Mouse (Mus musculus): ENCODE measurements around the gene Spryd3.

Gene Spryd3

DNA sequence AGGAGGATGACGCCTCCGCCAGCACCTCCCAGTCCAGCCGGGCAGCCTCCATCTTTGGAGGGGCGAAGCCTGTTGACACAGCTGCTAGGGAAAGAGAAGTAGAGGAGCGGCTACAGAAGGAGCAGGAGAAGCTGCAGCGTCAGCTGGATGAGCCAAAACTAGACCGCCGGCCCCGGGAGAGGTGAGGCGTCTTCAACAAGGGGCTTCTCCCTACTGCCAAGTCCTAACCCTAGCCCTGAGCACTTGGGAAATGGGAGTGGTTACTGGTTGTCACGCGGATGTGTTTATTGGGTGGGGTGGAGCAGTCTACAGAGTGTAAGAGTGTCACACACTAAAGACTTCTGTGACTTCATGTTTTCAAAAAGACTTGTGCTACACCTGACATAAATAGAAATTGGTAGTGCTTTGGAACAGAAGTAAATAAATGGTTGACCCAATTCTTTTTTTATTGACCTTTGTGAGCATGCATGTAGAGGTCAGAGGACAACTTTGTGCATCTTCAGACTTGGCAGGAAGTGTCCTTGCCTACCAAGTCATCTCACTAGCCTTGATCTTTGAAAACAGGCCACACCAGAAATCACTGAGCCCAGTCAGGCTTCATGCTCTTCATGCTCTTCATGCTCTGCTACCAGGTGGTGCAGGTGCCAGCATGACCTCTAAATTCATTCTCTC, 46.0 kb downstream of the Spryd3 start:
- in situ Hi-C loops (cut with MboI; ENCODE audit: low pct_unique_long_range_greater_than_20kb in 1 of 2, low sequenced_read_pairs in 2 of 2, unreplicated experiment in 1 of 2): loop anchor here (10.0 to 25.0 kb wide), 3 partner anchors 225 to 415 kb away; partner anchors contain the start of gene Gm10337 (in 1 of the 2)

DNA sequence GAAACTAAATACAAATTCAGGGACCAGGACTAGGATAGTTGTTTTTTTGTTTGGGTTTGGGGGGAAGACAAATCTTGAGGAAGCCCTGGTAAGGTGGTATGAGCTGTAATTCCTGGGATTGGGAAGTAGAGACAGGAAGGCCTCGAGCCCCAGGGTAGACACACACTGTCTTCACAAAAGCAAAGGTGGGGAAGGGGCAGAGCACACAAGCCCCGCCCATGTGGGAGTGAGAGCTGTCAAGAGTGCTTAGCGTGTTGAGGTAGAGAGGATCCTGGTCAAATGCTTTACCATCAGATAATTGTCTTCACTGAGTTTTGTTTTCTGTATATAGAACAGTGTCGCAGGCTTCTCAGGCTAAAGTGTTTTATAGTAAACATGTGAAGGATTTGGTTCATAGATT, 53.0 kb downstream of the Spryd3 start:
- in situ Hi-C loops (cut with MboI; ENCODE audit: low pct_unique_long_range_greater_than_20kb in 1 of 2, low sequenced_read_pairs in 2 of 2, unreplicated experiment in 1 of 2): loop anchor here (10.0 to 25.0 kb wide), 3 partner anchors 232 to 422 kb away; partner anchors contain the start of gene Gm10337 (in 1 of the 2)

DNA sequence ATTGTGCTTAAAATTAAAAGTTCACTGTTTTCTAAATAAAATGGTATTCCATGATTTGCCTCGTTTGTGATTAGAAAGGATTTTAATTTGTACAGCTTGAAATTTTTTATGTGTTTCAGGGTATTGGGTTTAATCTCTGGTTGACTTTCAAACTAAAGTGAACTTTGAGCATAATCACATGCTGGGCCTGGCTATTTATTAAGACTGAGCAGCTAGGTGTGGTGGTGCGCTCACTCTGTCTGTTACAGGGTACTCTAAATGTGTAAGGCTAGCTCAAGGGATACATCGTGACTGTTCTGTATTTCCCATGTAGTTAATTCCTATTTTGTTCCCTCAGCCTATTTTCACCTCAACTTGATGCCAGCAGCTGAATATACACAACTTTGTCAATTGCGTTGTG, 53.9 kb downstream of the Spryd3 start:
- in situ Hi-C loops (cut with MboI; ENCODE audit: low pct_unique_long_range_greater_than_20kb in 1 of 2, low sequenced_read_pairs in 2 of 2, unreplicated experiment in 1 of 2): loop anchor here (10.0 to 25.0 kb wide), 3 partner anchors 233 to 423 kb away; partner anchors contain the start of gene Gm10337 (in 1 of the 2)

DNA sequence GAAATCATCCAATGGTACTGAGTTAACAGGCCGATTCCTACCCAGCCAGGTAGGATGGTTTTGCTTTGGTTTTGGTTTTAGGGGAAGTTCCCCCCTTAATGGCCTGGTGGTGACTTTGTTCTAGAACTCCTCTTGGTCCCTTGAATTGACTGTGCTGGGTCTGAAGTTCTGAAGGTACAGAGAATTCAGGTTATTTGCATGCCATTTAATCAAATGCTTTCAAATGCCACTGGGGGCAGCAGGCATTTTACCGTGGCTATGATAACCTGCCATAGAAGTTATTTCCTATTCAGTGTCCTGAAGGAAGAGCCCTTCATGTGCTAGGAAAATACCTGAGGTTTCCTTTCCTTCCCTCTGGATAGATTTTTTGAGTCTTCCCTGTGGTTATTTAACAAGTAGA, 55.6 kb downstream of the Spryd3 start:
- in situ Hi-C loops (cut with MboI; ENCODE audit: low pct_unique_long_range_greater_than_20kb in 1 of 2, low sequenced_read_pairs in 2 of 2, unreplicated experiment in 1 of 2): loop anchor here (10.0 to 25.0 kb wide), 3 partner anchors 234 to 424 kb away; partner anchors contain the start of gene Gm10337 (in 1 of the 2)

DNA sequence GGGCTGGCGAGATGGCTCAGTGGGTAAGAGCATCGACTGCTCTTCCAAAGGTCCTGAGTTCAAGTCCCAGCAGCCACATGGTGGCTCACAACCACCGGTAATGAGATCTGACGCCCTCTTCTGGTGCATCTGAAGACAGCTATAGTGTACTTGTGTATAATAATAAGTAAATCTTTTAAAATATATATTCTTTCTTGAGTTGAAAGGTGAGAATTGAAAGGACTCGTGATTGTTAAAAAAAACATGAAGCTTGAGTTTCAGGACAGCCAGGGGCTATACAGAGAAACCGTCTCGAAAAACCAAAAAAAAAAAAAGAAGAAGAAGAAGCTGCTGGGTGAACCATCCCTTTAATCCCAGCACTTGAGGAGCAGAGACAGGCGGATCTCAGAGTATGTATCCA, 56.1 kb downstream of the Spryd3 start:
- in situ Hi-C loops (cut with MboI; ENCODE audit: low pct_unique_long_range_greater_than_20kb in 1 of 2, low sequenced_read_pairs in 2 of 2, unreplicated experiment in 1 of 2): loop anchor here (10.0 to 25.0 kb wide), 3 partner anchors 235 to 425 kb away; partner anchors contain the start of gene Gm10337 (in 1 of the 2)

DNA sequence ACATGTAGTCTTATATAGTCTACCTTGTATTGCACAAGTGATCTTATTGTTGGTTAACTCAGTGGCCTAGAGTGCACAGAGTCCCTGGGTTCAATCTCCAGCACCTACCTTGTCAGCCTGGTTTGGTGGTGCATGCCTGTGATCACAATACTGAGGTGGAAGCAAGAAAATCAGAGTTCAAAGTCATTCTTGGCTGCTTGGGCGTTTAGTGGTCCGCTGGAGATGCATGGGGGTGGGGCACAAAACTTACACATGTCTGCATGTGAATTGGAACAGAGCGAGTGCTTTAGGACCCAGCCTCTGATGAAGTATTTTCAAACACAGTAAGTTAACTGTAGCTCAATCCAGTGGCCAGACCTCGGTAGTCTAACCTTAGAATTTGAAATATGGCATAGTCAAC, 56.8 kb downstream of the Spryd3 start:
- in situ Hi-C loops (cut with MboI; ENCODE audit: low pct_unique_long_range_greater_than_20kb in 1 of 2, low sequenced_read_pairs in 2 of 2, unreplicated experiment in 1 of 2): loop anchor here in 1 of 2 experiments (25.0 kb wide), 1 partner anchor 408 kb away; no protein-coding TSS in a partner anchor

DNA sequence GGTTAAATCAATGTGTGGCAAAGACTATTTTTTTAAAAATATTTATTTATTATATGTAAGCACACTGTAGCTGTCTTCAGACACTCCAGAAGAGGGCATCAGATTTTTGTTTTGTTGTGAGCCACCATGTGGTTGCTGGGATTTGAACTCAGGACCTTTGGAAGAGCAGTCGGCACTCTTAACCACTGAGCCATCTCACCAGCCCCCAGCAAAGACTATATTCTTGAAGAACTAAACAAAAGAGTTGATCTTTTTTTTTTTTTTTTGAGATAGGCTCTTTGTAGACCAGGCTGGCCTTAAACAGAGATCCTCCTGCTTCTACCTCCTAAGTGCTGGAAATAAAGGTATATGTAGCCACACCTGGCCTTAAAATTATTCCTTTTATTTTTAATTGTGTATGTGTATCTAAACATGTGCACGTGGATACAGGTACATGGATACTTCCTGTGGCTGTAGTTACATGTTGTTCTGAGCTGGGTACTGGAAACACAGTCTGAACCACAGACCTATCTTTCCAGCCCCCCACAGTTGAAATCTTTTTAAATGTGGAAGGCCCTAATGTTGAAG, 58.8 kb downstream of the Spryd3 start:
- in situ Hi-C loops (cut with MboI; ENCODE audit: low pct_unique_long_range_greater_than_20kb in 1 of 2, low sequenced_read_pairs in 2 of 2, unreplicated experiment in 1 of 2): loop anchor here in 1 of 2 experiments (25.0 kb wide), 1 partner anchor 410 kb away; no protein-coding TSS in a partner anchor

DNA sequence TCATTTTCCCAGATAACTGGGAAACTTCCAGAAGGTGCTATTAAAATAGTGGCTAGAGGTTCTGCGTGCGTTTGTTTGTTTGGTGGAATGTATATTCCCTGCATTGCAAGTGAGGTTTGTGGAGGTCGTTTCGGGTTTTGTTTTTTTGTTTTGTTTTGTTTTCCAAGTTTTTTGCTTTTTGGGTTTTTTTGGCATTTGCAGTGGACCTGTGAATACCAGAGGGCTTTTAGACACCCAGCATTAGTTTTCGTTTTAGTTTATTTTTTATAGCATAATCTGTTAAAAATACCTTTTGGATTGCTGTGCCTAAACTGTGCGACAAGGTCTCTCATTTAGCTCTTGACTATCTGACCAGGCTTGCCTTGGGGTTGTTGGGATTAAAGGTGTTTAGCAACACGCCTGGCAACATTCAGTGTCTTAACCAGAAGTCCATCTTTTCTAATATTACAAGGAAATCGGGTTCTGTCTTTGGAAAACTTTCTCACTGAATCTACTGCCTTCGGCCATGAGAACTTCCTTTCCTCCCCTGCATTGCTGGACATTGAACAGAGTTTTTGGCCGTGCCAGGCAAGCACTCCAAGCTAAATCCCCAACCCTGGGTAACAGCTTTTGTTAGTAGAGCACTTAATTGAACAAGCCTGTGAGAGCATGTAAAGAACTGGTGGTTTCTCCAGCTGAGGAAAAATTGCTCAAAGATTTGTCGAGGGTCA, 61.0 kb downstream of the Spryd3 start:
- in situ Hi-C loops (cut with MboI; ENCODE audit: low pct_unique_long_range_greater_than_20kb in 1 of 2, low sequenced_read_pairs in 2 of 2, unreplicated experiment in 1 of 2): loop anchor here in 1 of 2 experiments (5.0 to 25.0 kb wide), 3 partner anchors 88 to 738 kb away; no protein-coding TSS in a partner anchor

DNA sequence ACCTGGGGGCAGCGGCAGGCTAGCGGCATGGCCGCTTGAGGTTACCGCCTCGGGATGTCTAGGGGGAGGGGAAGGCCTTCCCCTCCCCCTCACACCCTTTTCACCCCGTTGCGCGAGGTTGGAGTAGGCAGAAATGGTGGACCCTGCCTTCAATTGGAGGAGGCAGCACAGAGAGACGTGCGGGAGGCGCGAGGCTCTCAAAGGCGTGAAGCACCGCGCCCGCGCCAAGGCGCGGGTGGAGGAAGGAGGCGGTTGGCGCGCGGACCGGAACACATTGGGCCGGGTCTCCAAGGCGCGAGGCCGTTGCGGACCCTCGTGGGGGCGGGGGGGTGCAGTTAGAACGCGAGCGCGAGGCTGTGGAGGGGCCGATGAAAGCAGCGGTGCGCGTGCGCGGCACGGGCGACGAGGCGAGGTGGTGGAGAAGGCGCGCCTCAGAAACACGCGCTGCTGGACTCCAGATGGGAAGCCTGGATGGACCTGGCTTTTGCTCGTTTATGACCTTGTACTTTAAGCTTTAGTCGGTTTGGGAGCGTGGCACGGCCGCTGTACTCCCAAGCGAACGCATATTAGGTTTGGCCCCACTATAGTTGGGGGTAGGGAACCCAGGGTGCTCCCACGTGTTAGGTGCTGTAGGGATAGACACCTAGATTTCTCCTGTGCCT, 61.8 kb downstream of the Spryd3 start:
- in situ Hi-C loops (cut with MboI; ENCODE audit: low pct_unique_long_range_greater_than_20kb in 1 of 2, low sequenced_read_pairs in 2 of 2, unreplicated experiment in 1 of 2): loop anchor here in 1 of 2 experiments (5.0 to 25.0 kb wide), 2 partner anchors 87 to 737 kb away; no protein-coding TSS in a partner anchor

DNA sequence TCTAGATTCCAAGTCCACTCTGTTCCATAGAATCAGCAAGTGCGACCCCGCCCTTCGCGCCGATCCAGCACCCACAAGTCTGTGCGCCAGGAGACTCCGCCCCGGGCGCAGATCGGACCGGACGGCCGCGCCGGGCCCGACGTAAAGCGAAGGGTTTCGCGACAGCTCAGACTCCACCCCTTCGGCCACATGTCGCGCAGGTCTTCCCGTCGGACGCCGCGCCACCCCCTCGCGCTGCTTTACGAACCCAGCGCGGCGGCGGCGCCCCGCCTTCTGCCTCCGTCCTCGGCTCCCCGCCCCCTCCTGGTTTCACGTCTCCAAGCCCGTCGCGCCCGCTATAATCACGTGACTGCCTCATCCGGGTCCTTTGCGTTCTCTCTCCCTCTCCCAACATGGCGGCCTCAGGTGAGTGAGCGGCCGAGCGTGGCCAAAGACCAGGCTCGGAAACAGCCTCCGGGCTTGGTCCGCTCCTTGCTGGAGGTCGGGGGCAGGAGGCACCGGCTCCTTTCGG, 62.4 kb downstream of the Spryd3 start, which contains the start of gene Eif4b:
TSS of gene Eif4b (plus strand) at position 215 of the 511 bp plus-strand sequence.
- in situ Hi-C loops (cut with MboI; ENCODE audit: low pct_unique_long_range_greater_than_20kb in 1 of 2, low sequenced_read_pairs in 2 of 2, unreplicated experiment in 1 of 2): loop anchor here in 1 of 2 experiments (5.0 to 25.0 kb wide), 2 partner anchors 86 to 736 kb away; no protein-coding TSS in a partner anchor

DNA sequence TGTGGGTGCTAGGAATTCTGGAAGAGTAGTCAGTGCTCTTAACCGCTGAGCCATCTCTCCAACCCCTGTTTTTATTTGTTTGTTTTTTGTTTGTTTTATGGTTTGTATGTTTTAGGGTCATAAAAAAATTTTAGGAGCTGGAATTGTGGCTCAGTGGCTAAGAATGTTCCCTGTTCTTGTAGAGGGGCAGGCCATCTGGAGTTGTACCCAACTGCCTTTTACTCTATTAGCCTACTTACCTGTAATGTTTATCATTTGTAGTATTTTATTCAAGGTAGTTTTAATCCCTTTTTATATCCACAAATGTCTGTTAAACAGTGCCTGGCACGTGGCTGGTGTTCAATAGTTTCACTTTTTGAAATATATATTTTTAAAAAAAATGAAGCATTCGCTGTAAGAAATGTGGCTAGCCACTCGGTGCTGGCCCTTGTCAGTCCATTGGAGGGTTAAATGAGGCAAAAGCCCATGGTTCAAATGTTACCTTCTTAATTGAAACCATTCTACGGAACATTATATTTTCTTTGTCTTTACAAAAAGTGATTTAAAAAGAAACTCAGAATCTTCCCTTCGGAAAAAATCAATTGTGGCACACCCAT, 63.0 kb downstream of the Spryd3 start:
- in situ Hi-C loops (cut with MboI; ENCODE audit: low pct_unique_long_range_greater_than_20kb in 1 of 2, low sequenced_read_pairs in 2 of 2, unreplicated experiment in 1 of 2): loop anchor here in 1 of 2 experiments (5.0 to 25.0 kb wide), 2 partner anchors 86 to 736 kb away; no protein-coding TSS in a partner anchor

DNA sequence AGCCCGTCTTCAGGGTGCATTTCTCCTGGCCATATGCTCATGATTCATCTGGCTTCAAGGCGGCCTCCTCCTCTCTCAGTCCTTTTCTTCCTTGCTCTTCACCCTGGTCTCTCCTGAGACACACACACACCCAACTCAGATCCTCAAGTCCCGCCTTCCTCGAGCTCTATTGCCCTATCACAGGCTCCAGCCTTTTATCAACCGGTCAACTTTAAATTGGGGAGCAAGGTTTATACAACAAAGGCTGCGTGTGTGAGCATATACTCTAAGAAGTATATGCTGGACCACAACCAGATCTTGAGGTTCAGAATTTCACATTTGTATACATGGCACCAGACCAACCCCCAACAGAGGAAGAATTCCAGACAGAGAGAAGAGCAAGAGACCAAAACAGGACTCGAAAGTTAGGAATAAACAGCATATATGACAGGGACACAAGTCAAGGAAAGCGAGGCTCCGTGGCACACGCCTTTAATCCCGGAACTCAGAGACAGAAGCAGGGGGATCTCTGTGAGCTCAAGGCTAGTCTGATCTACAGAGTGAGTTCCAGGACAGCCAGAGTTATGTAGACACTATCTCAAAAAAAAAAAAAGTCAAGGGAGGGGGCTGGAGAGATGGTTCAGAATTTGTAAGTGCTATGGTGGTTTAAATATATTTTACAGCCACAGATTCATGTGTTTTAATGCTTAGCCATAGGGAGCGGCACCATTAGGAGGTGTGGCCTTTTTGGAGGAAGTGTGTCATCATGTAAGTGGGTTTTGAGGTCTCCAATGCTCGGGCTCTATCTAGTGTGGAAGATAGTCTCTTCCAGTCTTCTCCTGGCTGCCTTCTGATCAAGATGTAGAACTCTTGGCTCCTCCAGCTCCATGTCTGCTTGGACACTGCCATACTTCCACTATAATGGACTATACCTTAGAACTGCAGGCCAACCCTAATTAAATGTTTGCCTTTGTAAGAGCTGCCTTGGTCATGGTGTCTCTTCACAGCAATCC, 65.3 kb downstream of the Spryd3 start:
- in situ Hi-C loops (cut with MboI; ENCODE audit: low pct_unique_long_range_greater_than_20kb in 1 of 2, low sequenced_read_pairs in 2 of 2, unreplicated experiment in 1 of 2): loop anchor here in 1 of 2 experiments (5.0 to 25.0 kb wide), 2 partner anchors 83 to 733 kb away; no protein-coding TSS in a partner anchor
